Mouse (Mus musculus): ENCODE measurements around the gene Sept5.

The Sept5 gene

GRCm38 (mm10) chr16:18633333-18633732, 3.6 kb upstream of the Sept5 start:
- intact Hi-C loops (cut with DNase I), result no loop called here

- intact Hi-C loops (cut with DNase I), result no loop called here
Observed at GRCm38 (mm10) chr16:18632816-18633215, 3.1 kb upstream of the Sept5 start.

GRCm38 (mm10) chr16:18632059-18632458, 2.3 kb upstream of the Sept5 start:
- intact Hi-C loops (cut with DNase I), result no loop called here

DNA sequence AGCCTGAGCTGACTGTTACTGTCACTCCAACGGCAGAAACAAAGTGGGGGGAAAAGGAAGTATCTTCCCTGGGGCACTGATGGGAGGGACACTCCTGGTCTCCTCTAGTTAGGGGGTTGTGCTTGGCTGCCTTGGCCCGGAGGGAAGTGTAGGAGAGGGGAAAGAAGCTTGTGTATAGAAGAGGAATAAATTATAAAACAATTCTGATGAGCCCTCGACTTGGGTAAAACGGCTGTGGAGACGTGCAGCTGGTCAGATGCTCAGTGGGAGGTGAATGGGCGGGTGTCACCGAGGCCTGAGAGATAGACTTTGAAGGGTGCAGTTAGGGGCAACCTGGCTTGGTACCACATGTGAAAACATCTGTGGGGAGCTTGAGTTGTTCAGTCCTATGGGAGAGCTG, 1.4 kb upstream of the Sept5 start:
- intact Hi-C loops (cut with DNase I), result no loop called here

- intact Hi-C loops (cut with DNase I), result no loop called here
Observed at GRCm38 (mm10) chr16:18630291-18630690, 537 bp upstream of the Sept5 start.

DNA sequence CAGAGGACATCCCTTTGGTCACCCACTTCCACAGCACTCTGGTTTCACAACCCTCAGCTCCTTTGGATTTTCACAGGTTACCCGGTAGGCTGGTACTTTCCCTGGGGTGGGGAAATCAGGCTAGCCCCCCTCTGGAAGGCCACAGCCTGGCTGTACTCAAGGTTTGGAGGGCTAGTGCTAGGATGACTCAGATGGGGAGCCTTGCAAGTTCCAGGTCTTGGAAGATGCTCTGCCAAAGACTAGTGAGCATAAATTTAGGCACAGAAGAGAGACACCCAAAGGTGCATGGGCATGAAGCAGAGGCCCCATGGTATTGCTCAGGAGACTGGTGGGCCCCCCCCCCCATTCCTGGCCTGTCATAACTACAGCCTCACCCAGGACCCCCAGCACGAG, 810 bp downstream of the Sept5 start:
- intact Hi-C loops (cut with DNase I), result loop anchor here (5.0 kb wide), 1 partner anchor 48 kb away; no protein-coding TSS in a partner anchor

DNA sequence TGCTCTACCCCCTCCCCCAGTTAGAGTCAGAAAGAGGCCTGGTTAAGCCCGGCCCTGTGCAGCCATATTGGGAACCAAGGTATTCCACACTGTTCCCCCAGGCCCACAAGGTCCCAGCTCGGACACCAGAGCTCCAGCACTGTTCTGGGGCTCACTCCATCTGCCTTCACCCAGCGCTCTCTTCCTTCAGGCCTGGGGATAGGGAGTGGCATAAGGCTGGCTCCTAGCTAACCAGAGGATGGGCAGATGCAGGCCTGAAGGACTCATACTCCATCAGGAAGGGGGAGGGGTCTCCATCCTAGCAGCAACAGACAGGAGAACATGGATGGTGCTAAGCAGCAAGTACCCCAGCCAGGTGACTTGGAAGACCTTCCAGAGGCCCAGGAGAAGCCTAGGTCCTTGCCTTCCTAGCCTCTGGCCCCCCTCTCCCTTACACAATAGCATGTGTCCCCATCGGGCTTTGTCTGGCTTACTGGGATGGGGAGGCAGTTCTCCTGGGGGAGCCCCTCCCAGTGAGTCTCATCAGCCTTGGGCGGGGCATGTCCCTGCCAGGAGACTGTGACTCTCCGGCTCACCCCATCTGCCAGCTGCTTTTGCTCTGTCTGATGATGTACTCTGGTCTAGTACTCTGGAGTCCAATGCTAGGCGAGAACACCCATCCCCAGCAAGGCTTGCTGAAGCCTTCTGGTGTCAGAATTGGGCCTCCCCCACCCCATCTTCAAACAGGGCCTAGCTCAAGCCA, 1.4 kb downstream of the Sept5 start:
- intact Hi-C loops (cut with DNase I), result loop anchor here (5.0 kb wide), 1 partner anchor 49 kb away; no protein-coding TSS in a partner anchor

GRCm38 (mm10) chr16:18627163-18627562, 2.6 kb downstream of the Sept5 start:
- intact Hi-C loops (cut with DNase I), result loop anchor here (5.0 kb wide), 1 partner anchor 50 kb away; no protein-coding TSS in a partner anchor

DNA sequence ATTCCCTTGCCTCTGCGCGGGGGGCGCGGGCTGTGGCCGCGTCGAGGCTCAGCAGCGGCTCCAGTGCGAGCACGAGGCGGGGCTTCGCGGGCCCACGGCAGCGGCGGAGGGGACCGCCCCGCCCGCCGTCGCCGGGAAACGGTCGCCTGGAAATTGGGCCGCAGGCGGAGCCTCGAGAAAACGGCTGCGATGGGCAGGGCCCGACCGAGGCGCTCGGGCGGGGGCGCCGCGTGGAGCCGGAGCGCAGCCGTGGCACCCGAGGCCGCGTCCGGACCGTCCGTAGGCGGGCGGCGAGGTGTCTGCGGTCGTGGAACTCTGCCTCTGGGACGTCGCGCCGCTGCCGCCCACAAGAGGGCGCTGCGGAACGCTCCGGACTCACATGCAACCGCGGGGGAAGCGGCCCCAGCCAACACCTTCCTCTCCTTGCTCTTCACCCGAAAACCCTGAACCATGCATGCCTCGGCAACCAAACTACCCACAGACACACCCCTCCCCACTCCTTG, 3.3 kb downstream of the Sept5 start, which contains the start of gene Gm49601:
TSS of gene Gm49601 (minus strand) at position 52 of the 503 bp plus-strand sequence.
- intact Hi-C loops (cut with DNase I), result loop anchor here (5.0 kb wide), 1 partner anchor 51 kb away; no protein-coding TSS in a partner anchor

DNA sequence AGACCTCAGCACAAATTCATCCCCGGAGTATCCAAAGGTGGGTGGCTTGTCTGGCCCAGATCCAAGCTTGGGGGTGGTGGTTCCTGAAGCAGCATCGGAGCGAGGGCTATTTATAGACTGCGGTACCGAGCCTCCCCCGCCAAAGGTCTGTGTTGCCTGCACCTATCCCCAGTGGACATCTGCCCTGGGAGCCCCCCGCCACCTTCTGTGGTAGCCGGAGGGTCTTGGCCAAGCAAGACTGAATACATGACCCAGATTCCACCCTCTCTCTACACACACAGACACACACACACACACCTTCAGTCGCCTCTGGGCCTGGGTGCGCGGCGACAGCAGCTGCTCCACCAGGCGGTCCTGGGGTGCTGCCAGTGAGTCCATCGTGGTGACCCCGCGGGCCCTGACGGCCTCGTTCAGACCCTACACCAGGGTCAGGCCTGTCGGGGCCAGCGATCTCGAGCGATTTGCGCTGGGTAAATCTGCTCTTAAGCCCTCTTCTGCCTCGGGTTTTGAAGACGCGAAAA, 3.9 kb downstream of the Sept5 start:
- intact Hi-C loops (cut with DNase I), result loop anchor here (5.0 kb wide), 1 partner anchor 51 kb away; no protein-coding TSS in a partner anchor

- intact Hi-C loops (cut with DNase I), result loop anchor here (5.0 kb wide), 1 partner anchor 52 kb away; no protein-coding TSS in a partner anchor
Observed at GRCm38 (mm10) chr16:18625097-18625496, 4.7 kb downstream of the Sept5 start.

- intact Hi-C loops (cut with DNase I), result loop anchor here (5.0 kb wide), 1 partner anchor 53 kb away; no protein-coding TSS in a partner anchor
Observed at GRCm38 (mm10) chr16:18624641-18625040, 5.1 kb downstream of the Sept5 start.

GRCm38 (mm10) chr16:18623751-18624540, 5.8 kb downstream of the Sept5 start:
- intact Hi-C loops (cut with DNase I), result no loop called here

DNA sequence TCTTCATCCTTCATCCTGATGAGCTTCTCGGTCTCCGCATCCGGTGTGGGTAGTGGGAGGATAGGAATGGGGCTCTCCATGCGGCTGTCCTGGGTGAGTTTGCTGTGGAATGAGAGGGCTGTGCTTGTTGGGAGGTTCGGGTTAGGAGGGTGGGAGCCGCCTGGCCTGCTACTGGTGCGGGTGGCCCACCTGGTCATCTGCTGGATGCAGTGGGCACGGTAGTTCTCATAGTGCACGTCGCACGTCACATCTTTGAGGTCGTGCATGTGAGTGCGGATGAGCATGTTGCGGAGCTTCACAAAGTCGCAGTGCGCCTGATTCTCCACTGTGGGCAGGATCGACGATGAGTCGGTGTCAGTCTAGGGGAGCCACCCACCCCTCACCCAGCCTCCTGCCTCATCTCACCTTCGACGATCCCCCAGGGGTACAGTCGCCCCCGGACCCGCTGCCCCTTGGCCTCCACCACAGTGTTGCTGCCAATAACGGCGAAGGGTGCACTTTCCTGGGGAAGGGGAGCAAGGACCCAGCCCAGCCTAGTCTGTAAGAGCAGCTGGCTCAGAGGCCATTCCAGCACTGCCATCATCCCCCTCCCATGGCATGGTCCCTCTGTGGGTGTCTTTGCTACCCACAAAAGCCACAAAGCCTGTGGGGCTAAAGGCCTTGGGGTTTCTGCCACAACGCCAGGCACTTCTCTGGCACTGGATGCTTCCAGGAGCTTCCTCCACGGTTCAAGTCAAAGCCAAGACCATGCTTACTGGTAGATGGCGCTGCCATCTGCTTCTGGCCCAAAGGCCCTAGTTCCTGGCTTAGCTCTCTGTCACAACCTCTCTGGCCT, 6.6 kb downstream of the Sept5 start:
- intact Hi-C loops (cut with DNase I), result no loop called here

DNA sequence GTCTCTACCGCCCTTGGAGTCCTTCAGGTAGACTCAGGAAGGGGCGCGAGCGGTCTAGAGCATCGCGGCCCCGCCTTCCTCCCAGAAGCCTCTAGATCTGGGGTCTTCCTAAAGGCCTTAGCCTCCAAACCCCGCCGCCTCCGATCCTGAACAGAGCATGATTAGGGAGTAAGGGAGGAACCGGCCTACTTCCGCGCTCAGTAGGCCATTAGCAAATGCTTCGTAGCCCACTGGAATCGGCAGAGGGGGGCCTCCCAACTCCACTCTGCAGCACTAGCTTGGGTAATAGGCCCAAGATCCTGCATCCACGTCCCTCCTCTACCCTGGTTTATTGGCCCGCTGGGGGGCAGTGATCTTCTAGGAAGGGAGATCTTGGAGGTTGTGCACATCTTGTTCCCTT, 7.7 kb downstream of the Sept5 start, which contains the start of gene Gp1bb:
TSS of gene Gp1bb (minus strand) at position 385 of the 400 bp plus-strand sequence.
- intact Hi-C loops (cut with DNase I), result no loop called here

- intact Hi-C loops (cut with DNase I), result no loop called here
Observed at GRCm38 (mm10) chr16:18621362-18622001, 8.3 kb downstream of the Sept5 start.

DNA sequence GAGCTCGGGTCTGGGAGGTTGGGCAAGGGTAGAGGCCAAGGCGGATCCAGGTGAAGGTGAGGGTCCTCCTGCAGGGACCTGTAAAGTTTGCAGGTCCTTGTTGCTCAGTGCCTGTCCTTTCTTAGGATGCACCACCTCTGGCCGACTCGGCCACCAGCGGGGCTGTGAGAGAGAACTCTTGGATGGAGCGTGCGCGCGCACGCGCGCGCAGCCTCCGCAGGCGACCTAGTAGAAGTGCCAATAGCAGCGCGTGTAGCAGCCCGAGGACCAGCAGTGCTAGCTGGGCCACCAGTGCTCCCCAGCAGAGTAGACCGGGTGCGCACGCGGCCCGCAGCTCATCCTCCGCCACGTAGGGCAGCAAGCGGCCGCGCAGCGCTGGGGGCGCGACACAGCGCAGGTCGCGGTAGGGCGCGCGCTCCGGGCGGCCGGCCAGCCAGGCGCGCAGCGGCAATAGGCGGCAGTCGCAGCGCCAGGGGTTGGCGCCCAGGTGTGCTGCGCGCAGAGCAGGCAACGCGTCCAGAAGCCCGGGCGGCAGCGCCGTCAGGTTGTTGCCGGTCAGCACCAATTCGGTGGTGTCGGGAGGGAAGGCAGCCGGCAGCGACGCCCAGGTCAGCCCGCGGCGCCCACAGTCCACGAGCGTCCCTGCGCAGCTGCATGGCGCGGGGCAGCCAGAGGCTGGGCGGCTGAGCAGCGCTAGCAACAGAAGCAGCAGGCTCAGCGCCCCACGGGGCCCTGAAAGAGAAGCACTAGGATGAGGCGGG, 9.0 kb downstream of the Sept5 start:
- intact Hi-C loops (cut with DNase I), result no loop called here

- intact Hi-C loops (cut with DNase I), result no loop called here
Observed at GRCm38 (mm10) chr16:18620201-18620600, 9.6 kb downstream of the Sept5 start.

- intact Hi-C loops (cut with DNase I), result loop anchor here (5.0 kb wide), 1 partner anchor 272 kb away; the partner anchor contains the start of genes Arvcf and Tango2
Observed at GRCm38 (mm10) chr16:18619110-18619509, 10.6 kb downstream of the Sept5 start.
